Mouse (Mus musculus) left cerebral cortex, adult 11 months (tissue): ENCODE measurements around the gene Mettl6.
A peak's percentile ranks its signal among the peaks of the same experiment; 100 is the strongest.

ENCODE experiments used
- DNase-seq: peaks from one replicate; pipeline ENCODE4 v3.0.0; 2022; ENCODE audit warnings: low spot score

The Mettl6 gene

DNA sequence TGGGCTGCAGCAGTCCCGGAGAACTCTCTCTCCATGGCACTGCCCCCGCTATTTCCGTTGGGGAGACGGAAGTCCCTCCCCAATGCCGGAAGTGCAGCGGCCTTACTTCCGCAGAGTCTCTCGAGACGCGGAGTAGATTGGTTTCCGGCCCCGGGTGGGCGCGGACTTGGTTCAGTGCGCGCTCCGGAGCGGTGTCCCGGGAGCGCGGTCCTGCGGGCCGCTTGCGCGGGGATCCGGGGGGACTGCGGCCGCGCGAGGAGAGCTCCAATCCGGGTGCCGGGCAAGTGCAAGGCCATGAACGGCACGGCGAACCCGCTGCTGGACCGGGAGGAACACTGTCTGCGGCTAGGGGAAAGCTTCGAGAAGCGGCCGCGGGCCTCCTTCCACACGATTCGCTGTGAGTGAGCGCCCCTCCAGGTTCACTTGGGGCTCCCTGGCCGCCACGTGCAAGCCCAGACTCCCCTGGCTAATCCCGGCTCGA lies at the start of gene Mettl6:
Mettl6 (minus strand) TSS at position 66 of the 481 bp plus-strand sequence.
- peak; percentile 75 for DNase-seq

- DNase-seq: no peak
Observed at GRCm38 (mm10) chr14:31543885-31544442, 49.1 kb upstream of the Mettl6 start.

DNA sequence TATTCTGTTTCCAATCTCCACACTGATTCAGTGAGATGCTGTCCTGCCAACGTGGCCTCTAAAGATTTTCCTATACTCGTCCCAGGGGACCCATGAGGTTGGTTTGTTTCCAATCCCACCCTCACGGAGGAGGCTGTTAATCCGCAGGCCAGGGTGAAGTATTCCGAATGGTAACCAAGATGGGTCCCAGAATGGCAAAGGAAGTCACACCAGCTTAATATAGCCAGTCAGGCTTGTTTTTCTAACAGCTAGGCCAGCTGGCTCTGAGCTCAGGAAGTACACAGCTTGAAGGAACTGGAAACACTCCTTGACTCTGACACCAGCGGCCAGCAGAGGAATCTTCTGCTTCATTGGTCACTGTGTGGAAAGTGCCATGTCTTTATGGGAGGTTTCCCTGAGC lies 42.5 kb upstream of the Mettl6 start:
- no peak for DNase-seq

DNA sequence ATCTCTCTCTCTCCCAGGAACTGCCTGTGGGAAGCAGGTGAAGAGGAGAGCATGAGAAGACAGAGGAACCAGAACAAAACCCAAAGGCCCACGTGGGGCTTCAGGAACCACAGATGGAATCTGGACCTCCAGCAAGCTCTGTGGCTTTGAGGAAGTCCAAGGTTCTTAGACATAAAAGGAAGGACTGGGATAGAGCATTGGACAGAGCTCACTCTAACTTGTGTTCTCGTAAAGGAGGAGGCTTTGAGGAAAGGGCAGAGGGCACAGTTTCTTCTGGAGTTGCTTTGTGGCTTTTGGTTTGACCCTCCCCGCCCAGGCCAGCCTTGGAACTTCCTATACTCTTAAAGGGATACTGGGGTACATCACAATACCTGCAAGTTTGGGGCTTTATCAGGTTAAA lies 37.8 kb upstream of the Mettl6 start:
- no peak for DNase-seq

GRCm38 (mm10) chr14:31531506-31532148 lies 36.8 kb upstream of the Mettl6 start:
- no peak for DNase-seq

DNA sequence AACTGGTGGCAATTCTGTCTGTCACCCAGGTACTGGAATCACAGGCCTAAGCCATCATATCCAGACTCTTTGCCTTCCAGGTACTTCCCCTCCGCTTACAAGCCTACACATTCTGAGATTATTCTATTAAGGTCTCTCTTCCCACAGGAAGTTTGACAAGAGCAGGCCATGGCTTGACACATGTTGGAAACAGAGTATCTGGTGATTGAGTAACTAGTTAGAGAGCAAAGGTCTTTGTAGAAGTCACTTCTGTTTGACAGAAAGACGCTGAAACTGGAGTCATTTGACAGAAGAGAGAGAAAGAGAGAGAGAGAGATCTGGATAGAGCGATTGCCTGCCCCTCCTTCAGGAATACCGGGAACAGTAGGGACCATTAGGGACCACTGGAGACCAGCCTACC lies 36.0 kb upstream of the Mettl6 start:
- DNase-seq: no peak

DNA sequence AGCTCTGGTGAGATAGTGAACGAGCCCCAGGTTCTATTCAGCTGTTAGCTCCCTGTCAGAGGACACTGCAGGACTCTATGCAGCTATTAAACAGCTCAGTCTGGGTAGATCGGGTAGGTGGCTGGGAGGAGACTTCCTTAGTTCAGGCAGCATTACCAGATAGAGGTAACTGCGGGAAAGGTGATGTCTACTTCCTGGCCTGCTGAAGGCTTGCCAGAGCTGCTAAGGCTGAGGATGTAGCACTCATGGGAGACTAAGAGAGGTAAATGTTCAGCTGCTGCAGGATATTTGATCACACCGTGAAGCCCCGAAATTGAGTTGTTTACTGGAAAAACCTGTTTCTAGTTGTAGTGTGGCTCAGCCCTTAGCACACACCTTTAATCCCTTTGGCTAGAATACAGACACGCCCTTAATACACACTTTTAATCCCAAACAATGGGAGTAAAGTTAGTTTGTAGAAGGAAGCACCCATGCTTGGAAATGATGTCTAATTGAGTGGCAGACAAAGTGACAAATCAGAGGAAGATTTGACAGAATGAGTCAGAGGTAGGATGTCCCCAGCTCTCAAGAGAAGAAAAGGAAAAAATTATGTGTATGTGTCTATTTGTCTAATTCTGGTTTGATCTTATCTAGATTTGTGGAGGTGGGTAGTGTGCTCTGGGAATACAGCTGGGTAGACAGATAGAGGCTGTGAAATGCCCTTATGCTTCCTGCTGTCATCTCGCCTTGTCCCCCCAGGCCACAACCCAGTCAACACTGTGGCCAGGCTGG lies 30.4 kb upstream of the Mettl6 start:
- DNase-seq: no peak

DNA sequence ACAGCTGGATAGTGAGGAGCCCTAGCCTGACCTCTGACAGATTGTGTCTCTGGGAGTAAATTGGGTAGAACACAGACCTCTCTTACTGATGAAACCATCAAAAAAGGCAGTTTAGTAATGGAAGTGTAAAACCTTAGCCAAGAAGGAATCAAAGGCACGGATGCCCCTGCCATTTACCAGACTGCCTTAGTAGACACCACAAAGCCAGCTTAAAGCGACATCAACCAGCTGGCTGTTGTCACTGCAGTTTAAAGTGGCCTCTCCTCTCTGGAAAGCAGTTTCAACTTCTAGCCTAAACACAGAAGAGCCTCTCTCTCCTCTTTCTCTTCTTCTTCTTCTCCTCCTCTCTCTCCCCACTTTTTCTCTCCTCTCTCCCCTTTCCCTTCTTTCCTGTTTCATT lies 26.5 kb upstream of the Mettl6 start:
- no peak for DNase-seq

GRCm38 (mm10) chr14:31519165-31519564 lies 24.3 kb upstream of the Mettl6 start:
- no peak for DNase-seq

- DNase-seq: no peak
Observed at GRCm38 (mm10) chr14:31515895-31516294, 21.1 kb upstream of the Mettl6 start.

GRCm38 (mm10) chr14:31510322-31510721 lies 15.5 kb upstream of the Mettl6 start:
- DNase-seq: no peak

DNA sequence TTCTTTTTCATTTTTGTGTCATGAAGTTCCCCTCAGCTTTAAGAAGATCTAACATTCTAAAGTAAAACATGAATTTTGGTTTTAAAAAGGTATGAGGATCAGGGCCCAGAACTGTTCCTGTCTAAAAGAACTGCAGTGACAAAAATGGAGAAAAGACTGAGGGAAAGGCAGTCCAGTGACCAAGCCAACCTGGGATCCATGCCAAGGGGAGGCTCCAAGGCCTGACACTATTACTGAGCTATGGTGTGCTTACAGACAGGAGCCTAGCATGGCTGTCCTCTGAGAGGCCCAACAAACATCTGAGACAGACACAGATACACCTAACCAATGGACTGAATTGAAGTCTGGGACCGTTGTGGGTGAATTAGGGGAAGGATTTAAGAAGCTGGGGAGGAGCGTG lies 15.1 kb upstream of the Mettl6 start:
- DNase-seq: no peak

GRCm38 (mm10) chr14:31506456-31506855 lies 11.6 kb upstream of the Mettl6 start:
- no peak for DNase-seq

GRCm38 (mm10) chr14:31503406-31503805 lies 8.6 kb upstream of the Mettl6 start:
- no peak for DNase-seq

DNA sequence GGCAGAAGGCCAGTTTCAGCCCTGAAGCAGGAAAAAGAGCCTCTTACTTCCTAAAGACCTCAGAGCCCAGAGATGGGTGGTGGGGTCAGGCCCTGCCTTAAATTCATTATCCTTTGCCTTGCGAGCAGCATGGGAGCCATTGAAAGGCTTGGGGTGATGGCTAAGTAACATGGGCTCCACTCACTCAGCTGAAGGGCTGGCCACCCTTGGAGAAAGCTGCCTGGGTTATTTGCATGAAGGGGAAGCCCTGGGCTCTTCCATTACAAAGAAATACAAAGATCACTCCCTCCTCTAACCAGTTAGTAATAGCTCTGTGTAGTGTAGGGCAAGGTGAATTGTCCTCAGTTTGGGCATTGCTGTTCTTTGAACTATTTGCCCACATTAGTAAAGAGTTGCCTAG lies 4.7 kb upstream of the Mettl6 start:
- no peak for DNase-seq

- no peak for DNase-seq
Observed at GRCm38 (mm10) chr14:31496241-31496646, 1.4 kb upstream of the Mettl6 start.

- DNase-seq: no peak
Observed at GRCm38 (mm10) chr14:31495538-31495937, 698 bp upstream of the Mettl6 start.

GRCm38 (mm10) chr14:31494349-31494974 lies 378 bp downstream of the Mettl6 start, which contains the start of gene Eaf1:
Gene Eaf1 (plus strand): TSS chr14:31494399.
- no peak for DNase-seq

GRCm38 (mm10) chr14:31493901-31494300 lies 939 bp downstream of the Mettl6 start:
- DNase-seq: no peak

DNA sequence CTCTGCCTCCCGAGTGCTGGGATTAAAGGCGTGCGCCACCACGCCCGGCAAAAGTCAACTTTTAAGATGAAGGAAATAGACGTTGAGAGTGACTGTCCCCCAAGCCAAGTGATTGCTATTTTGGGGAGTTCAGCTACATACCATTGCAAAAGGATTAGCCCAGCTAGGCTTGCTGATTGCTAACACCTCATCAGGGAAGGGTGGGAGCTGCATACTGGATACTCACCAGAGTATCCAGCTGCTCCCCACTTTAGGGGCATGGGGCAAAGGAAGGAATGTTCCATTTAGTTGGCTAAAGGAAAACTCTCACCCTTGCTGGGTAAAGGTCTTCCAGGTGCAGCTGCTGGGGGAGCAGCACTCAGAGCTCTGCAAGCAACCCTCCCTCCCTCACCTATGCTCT lies 6.8 kb downstream of the Mettl6 start:
- no peak for DNase-seq

GRCm38 (mm10) chr14:31486465-31486864 lies 8.4 kb downstream of the Mettl6 start:
- DNase-seq: no peak

- no peak for DNase-seq
Observed at GRCm38 (mm10) chr14:31482417-31482816, 12.4 kb downstream of the Mettl6 start.

- no peak for DNase-seq
Observed at GRCm38 (mm10) chr14:31473297-31473696, 21.5 kb downstream of the Mettl6 start.
